Mouse (Mus musculus) hindbrain, embryonic 16.5 days (tissue): ENCODE data around the gene Gga2. TPM values are rescaled to one million over a fixed set of nuclear protein-coding genes. Genes with fewer than 3 reads are reported as not detected.

Experiments used
- polyA plus RNA-seq: library from polyadenylated mRNA; unstranded; fragments of >200 nt; fragmentation: Nextera tagmentation; extraction: Ambion mirVana; gene quantifications from 2 replicates; pipeline ENCODE4 v1.2.1, GENCODE M21; 2015

Gene Gga2
- polyA plus RNA-seq, 1 experiment from 2014 or later, result 46.5 TPM

Other genes with a start within 250 kb of the Gga2 start
- 0.20 and 0.29 TPM in 2 replicates for gene Scnn1b, start 156.2 kb downstream of the Gga2 start, polyA plus RNA-seq
- 32.3 and 33.9 TPM in 2 replicates for gene Cog7, start 39.5 kb downstream of the Gga2 start, polyA plus RNA-seq
- 71.2 and 75.7 TPM in 2 replicates for gene Ubfd1, start 46.0 kb upstream of the Gga2 start, polyA plus RNA-seq
- 8.7 and 9.6 TPM in 2 replicates for gene Ears2, start 46.0 kb upstream of the Gga2 start, polyA plus RNA-seq
- 694 and 758 TPM in 2 replicates for gene Ndufab1, start 80.7 kb upstream of the Gga2 start, polyA plus RNA-seq
- gene Palb2, start 111.8 kb upstream of the Gga2 start, polyA plus RNA-seq, result 3.8 and 5.3 TPM in 2 replicates
- gene Dctn5, start 111.8 kb upstream of the Gga2 start, polyA plus RNA-seq, result 165 and 167 TPM in 2 replicates
- gene Plk1, start 138.2 kb upstream of the Gga2 start, polyA plus RNA-seq, result 19.6 and 26.6 TPM in 2 replicates
- gene Ern2, start 165.0 kb upstream of the Gga2 start, polyA plus RNA-seq, result 1.8 and 1.9 TPM in 2 replicates
- 0.75 and 1.2 TPM in 2 replicates for gene Chp2, start 198.3 kb upstream of the Gga2 start, polyA plus RNA-seq